Mouse (Mus musculus): ENCODE results near the gene Reps2.

Gene Reps2

DNA sequence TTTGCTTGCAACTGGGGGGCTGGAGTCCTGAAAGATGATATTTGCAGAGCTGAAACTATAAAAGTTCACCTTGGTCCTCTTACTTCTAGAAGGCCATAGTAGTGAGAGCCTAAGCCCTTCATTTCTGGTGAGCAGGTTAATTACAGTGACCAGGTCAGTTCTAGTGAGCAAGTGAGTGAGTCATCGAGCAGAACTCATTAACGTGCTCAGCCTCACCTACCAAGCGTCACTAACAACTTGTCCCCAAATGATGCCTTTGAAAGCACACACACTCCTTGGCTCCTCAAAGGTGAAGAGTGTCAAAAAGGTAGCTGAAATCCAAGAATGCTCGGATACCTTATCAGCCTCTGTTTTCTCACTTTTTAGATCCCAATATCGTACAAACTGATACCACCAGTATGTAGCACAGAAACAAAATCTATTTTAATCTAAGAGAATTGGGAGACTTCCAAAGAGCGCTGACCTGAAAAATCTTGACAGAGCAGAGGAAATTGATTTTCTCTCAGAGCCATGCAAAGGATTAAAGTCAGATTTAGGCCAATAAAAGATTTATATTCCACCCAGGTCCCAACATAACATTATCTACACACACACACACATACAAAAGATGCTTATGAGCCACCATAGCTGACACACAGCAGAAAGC, 53.2 kb downstream of the Reps2 start:
- no peak for DNase-seq (ENCODE audit: low read depth in 2 of 2, low spot score in 2 of 2)

DNA sequence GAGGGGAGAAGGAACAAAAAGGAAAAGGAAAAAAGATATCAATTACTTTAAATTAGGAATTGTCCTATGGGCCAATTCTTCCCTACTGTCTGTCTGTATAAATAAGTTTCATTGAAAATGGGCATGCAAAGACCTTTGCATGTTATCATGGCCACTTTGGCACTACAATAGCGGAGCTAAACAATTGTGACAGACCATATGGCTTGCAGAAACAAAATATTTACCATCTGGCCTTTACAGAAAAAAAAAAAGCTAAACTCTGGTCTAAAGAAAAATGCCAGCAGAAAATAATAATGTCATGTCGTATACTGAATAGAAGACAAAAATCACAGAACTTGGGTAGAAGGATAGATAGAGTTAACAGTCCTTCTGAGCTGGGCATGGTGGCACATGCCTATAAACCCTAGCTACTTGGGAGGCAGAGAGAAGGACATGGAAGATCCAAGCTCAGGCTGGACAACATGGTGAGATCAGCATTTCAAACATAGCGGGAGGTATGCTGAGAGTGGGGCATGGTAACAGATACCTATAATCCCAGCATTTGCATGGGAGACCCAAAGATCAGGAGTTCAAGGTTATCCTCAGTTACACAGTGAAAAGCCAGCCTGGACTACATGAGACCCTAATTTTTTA, 54.2 kb downstream of the Reps2 start:
- no peak for DNase-seq (ENCODE audit: low read depth in 2 of 2, low spot score in 2 of 2)

DNA sequence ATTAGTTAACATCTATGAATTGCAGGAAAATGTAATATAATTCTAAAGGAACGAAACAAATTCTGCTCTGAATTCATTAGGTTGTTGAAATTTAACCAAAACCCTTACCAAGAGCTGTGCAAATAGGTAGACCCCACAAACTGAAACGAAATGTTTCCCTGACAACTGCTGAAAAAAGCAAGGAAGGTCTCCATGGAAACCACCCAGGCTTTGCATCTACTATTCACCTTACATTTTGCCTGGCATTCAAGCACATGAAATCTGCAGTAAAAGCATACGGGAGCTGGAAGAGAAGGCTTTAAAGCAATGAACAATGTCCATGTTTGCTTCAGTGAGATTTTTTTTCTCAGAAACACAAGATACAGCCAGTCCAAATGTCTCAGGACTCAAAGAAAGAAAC, 59.1 kb downstream of the Reps2 start:
- DNase-seq (ENCODE audit: low read depth in 2 of 2, low spot score in 2 of 2), result no peak

DNA sequence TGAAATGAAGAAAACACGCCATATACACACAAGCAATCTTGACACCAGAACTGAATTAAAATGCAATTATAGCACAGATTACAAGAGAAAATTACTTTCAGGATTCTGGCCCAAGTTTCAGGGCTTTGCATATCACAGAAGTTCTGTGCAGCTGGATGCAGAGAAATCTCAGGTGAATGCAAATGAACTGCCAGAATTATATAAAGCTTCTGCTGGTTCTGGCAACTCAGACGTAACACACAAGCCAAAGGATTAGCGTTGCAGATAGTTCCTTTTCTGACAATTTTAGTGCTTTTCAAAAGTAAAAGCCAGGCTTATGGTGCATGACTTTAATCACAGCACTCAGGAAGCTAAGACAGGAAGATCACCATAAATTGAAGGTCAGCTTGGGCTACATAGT, 62.9 kb downstream of the Reps2 start:
- no peak for DNase-seq (ENCODE audit: low read depth in 2 of 2, low spot score in 2 of 2)

DNA sequence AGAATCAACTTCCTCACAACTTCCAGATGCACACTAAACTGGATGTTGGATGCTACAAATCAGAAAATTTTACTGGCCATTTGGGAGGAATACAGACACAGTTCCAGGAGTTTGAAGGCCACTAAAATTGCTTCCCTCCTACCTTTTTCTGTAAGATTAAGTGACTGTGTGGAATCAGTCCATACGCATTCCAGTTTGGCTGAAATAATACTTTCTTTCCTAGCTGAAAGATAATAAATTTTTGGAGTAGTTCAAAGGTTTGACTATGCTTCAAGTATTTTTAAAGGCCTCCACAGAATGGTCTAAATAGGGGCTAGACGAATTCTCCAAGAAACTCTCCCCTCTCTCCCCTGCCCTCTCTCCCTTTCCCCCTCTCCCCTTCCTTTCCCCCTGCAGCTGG, 75.0 kb downstream of the Reps2 start:
- no peak for DNase-seq (ENCODE audit: low read depth in 2 of 2, low spot score in 2 of 2)

DNA sequence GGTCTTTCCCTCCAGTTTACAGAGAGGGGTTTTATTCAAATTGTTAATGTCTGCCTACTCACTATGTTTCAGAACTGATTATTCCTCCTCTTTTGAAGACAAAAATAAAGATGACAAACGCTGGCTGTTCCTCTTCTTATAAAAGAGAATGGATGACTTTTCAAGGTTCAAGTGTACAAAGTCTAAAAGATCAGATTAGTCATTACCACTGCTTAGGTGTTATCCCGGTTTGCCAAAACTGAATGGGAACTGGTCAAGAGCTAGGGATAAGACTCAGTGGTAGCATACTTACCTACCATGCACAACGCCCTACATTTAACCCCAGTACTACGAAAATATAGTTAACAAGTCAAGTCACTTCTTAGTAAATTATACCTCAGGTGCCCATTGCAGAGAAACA, 77.9 kb downstream of the Reps2 start:
- DNase-seq (ENCODE audit: low read depth in 2 of 2, low spot score in 2 of 2), result no peak

DNA sequence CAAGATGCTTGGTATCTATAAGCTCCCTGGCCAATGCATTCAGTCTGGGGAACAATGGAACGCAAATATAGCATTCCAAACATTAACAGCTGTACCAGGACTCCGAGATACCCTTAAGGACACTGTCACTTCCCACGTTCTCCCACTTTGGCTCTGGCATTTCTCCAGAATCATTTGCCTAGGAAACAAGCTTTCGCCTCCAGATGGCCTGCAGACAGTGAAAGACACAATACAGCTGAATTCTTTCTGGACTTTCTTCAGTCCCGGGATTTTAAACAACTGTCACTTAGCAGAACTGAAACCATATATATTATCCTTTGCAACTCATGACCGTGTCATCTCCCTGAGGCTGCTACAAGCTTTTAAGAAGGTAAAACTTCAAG, 87.0 kb downstream of the Reps2 start:
- no peak for DNase-seq (ENCODE audit: low read depth in 2 of 2, low spot score in 2 of 2)

DNA sequence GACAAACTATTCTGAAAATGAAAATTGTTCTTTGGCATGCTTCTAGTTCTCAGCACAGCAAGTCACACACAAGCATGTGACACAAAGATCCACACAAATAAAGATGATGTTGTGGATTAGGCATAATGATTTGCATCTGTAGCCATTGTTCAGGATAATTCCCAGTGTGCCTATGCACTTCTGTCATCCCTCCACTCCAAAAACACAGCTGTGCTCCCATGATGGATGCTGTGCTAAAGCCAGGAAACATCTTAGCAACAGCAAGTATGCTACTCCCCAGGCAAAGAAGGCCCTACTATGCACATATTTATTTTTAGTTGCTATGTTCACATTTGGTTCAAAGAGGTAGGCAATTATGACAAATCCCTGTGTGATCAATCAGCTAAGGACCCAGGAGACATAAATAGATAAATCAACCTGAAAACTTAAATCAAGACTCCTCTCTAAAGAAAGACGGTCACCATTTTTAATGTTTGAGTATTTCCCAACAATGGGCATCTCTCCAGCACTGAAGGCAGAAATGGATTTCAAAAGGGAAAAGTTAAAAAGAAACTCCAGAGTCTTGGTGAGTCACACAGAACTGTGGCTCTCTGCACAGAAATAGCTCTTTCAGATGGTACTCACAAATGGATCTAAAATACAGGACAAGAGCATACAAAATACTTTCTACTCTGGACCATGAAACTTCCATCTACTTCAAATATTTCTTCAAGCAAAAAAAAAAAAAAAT, 87.6 kb downstream of the Reps2 start:
- DNase-seq (ENCODE audit: low read depth in 2 of 2, low spot score in 2 of 2), result no peak

DNA sequence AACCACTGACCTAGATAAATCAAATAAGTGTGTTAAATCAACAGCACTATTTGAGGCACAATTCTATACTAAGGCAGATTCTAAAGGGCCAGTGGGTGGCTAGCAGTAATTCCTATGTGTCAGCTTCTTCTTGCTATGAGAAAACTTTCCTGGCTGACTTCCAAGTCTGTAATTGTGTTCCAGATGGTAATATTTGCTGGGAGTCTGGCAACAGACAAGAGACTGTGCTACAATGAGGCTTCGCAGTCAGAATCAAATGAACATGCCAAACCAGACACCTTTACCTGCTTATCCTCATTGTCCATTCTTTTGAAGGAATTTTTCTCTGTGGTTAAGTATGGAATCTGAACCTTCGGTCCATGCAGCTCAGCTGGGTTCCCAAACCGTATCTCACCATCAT, 88.9 kb downstream of the Reps2 start:
- DNase-seq (ENCODE audit: low read depth in 2 of 2, low spot score in 2 of 2), result no peak

DNA sequence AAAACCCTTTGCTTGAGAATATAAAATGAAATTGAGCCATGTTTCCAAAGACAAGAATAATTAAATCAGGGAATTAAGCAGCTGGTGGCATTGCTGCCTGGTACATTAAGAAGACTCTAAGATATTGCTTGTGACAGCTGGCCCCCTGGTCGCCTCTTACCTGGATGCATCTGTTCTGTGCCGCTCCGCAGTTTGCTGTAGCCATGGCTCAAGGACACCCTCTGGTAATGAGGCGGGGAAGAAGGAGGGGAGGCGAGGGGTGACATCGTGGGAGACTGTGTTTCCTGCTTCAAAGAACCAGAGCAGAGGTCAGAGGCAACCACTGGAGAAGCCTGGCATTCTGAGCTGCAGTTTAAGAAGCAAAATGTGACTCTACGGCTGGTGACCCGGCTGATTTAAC, 91.1 kb downstream of the Reps2 start:
- DNase-seq (ENCODE audit: low read depth in 2 of 2, low spot score in 2 of 2), result no peak

DNA sequence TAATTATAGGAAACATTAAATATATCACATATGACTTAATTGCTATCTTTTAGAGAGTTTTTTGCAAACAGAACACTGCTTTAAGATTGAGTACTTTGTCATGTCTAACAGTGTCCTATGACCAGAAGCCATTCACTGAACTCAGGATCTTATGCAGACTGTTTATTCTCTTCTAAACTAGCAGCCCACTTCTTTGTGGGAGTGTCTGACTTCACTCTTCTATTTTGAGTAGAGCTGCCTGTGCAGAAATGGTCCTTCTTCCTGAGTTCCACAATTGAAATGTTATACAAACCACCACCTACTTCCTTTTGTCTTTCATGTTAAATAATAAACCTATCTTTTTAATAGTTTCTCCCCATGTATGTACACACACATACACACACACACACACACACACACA, 98.4 kb downstream of the Reps2 start:
- DNase-seq (ENCODE audit: low read depth in 2 of 2, low spot score in 2 of 2), result no peak

DNA sequence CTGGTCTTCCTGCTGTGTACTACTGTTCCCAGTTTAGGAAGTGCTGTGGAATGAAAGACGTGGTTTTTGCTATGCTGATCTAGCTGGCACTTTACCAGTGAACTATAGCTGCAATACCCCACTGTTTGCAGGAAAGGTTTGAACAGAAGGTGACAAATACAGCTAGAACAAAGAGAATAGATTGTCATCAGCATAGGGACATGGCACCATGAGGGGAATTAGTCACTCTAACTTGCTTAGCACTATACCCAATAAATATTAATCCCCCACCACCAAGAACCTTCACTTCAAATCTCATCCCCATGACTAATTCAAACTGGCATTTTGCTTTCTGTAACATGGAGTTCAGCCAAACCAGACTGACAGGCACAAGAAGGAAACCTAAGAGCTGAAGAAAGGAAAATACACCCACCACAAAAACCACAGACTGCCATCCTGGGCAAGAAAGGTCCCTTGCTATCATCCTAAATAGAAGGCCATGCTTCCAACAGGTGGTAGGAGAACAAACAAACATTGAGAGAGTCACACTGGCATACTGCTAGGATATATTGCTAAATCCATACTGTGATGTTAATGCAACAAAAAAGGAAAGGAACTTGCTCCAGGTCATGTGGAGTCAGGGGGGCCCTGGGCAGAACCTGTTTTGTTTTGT, 100.7 kb downstream of the Reps2 start:
- no peak for DNase-seq (ENCODE audit: low read depth in 2 of 2, low spot score in 2 of 2)

DNA sequence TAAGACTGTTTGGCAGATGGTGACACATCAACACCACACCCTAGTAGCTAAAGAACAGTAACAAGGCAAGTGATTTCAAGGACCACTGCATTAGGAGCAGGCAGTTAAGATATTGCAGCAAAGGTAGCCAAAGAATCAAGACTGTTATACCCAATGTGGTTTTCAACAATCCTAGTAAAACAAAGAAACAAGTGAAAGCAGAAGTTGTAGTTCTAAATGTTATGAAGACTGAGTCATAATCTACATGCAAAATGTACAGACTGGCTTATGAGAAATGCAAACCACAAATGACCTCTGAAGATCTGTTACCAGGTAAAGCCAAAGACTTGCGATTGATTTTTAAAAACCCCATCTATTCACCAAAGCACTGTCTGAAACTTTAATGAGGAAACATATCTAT, 101.5 kb downstream of the Reps2 start:
- DNase-seq (ENCODE audit: low read depth in 2 of 2, low spot score in 2 of 2), result no peak

DNA sequence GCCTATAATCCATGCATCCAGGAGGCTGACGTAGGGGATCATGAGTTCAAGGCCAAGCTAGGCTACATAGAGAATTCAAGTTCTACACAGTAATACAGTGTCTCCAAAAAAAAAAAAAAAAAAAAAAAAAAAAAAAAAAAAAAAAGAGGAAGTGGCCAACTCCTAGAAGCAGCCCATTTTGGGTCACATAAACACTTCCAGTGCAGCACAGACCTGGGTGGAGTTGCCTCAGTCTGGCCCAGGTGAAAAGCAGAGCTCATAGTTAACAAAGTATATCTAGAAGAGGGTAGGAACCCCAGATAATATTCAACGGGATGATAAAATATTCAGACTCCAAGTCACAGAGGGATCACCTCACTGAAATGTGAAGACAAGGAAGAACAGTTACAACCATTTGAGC, 112.4 kb downstream of the Reps2 start:
- no peak for DNase-seq (ENCODE audit: low read depth in 2 of 2, low spot score in 2 of 2)

DNA sequence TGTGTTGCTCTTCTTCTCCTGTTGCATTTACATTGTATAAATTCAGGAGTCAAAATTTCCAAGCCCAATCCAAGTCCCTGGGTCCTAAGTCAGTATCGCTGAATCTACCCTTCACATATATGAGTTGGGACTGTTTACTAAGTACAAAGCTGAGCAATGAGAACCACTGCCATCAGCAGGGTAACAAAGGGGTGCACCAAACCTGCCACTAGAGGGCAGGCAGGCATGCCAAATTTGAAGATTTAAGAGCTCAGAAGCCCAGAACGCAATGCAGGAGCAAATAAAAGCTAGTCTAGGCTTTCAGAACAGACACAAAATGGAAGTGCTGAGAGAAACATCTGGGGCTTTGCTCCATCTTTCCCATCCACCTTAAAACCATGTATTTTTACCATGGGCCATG, 116.2 kb downstream of the Reps2 start:
- no peak for DNase-seq (ENCODE audit: low read depth in 2 of 2, low spot score in 2 of 2)

DNA sequence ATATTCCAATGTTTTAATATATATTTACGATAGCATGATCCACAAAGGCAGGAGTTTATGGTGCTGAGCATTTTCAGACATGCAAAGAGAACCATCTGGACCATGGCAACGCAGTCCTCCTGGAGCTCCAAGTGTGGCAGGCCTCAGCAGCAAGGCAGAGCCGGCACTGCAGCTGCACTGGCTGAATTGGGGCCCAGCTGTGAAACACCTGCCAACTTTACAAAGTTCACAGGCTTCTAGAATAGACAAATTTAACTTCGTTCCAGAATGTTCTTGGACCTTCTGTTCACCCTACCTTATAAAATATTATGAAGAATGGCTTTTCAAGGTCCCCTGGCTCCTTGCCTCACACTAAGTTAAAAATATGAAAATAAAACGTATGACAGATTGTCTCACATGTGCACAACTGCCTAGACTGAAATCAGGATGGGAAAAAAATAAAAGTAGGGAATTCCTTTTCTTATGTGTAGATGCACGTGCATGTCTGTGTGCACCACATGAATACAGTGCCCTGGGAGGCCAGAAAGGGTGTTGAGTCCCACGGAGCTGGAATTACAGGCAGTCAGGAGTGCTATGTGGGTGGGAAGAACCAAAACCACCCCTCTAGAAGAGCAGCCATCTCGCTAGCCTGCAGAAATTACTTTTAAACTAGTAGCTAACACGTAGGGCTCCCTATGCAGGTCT, 121.5 kb downstream of the Reps2 start:
- no peak for DNase-seq (ENCODE audit: low read depth in 2 of 2, low spot score in 2 of 2)

DNA sequence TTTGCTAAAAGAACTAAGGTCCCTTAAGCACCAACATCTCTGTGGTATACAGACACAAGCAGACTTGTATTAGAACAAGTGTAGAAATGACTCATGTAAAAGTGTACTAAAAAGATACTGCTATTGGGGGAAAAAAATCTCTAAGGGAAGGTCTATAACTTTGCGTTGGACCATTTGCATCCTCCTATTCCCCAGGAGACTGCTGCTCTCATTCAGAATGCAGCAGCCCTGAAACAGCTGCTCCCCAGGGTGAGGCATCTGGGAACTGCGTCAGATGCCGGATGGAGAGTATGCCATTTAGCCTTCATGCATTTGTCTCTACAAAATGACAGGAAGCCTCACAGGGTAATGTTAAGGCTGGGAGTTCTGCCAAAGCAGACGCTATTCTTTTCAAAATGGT, 122.3 kb downstream of the Reps2 start:
- no peak for DNase-seq (ENCODE audit: low read depth in 2 of 2, low spot score in 2 of 2)

DNA sequence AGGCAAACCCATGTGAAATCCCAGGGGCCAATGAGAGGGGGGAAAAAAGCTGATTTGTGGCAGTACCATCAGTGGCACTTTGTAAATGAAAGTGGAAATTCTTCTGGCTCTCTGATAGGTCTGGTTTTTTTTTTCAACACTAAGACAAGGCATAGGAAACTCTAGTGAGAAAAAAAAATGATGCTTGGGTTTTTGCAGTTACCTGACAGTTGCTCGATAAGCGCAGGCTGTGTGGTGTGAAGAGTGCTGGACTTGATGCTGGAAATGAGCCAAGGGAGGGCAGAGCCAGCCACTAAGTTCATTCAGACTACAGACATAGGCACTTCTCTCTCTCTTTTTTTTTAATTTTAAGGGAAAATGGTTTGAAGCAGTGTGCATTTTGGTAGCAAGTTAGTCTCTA, 123.1 kb downstream of the Reps2 start:
- no peak for DNase-seq (ENCODE audit: low read depth in 2 of 2, low spot score in 2 of 2)

DNA sequence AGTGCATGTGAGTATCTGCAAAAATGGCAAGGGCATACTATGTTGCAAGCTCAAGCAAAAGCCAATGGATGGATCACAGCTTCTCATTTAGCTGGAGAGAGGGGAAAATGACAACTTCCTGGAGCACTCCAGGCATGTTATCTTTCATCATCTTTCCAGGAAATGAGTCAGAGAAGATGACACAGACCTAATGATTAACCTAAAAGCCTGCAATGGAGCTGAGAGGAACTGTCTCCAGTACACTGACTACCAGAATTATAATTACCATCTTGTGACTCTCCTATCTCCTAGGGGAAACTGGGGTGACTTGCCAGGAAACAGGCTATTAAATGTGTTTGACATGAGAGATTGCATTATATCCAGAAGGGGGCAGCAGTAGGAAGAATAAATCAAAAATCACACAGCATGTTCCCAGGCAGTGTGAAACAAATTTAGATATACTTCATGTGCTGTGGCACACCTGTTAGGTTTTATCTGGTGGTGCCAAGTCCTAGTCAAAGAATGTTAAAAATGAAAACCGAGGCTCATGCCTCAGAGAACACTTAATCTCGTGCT, 132.9 kb downstream of the Reps2 start:
- DNase-seq (ENCODE audit: low read depth in 2 of 2, low spot score in 2 of 2), result no peak

DNA sequence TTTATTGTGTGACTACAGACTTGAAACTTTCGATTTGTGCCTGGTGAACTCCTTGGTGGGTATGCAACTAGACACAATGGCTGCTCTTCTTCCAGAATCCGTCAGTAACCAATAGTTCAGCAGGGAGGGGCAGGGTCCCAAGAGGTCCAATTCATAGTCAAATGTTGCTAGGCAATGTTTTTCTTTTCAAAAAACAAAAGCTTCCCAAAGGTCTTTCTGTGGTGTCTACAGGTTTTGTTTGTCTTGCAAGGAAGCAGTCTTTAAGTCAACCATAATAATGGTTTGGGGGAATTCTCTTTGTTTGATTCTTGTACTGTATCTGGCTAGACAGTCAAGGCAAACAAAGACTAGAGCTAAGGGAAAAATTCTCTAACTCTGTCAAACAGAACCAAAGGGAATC, 138.3 kb downstream of the Reps2 start:
- DNase-seq (ENCODE audit: low read depth in 2 of 2, low spot score in 2 of 2), result no peak

DNA sequence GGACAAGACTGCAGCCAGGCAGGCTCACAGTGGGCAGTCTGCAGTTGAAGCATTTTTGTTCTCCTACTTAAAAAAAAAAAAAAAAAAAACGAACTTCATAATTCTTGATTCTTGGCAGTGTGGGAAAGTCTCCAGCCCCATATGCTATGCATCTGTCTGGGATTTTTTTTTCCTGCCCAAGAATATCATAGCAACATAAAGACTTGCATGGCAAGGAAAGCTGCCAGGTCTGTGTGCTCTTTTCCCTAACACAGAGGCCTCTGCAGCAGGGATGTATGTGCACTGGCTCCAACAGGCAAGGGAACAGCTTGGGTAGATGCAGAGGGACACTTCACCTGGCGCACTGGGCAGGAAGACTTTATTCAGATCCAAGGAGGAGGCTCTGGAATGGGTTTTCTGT, 140.0 kb downstream of the Reps2 start:
- DNase-seq (ENCODE audit: low read depth in 2 of 2, low spot score in 2 of 2), result no peak

All from CD8-positive naive resting alpha-beta T cell, adult 2 months (primary cell).